Mouse (Mus musculus): ENCODE measurements around the gene Klrb1b. TPM values are rescaled to one million over a fixed set of nuclear protein-coding genes. Genes with fewer than 3 reads are reported as not detected.
"Not testable (repeated sequence)": the region's sequence is repeated elsewhere in the genome, so short reads cannot be mapped to it uniquely, and the experiment has no call there.

The Klrb1b gene
- total RNA-seq, 1 experiment from 2014 or later = 1.5 TPM

DNA sequence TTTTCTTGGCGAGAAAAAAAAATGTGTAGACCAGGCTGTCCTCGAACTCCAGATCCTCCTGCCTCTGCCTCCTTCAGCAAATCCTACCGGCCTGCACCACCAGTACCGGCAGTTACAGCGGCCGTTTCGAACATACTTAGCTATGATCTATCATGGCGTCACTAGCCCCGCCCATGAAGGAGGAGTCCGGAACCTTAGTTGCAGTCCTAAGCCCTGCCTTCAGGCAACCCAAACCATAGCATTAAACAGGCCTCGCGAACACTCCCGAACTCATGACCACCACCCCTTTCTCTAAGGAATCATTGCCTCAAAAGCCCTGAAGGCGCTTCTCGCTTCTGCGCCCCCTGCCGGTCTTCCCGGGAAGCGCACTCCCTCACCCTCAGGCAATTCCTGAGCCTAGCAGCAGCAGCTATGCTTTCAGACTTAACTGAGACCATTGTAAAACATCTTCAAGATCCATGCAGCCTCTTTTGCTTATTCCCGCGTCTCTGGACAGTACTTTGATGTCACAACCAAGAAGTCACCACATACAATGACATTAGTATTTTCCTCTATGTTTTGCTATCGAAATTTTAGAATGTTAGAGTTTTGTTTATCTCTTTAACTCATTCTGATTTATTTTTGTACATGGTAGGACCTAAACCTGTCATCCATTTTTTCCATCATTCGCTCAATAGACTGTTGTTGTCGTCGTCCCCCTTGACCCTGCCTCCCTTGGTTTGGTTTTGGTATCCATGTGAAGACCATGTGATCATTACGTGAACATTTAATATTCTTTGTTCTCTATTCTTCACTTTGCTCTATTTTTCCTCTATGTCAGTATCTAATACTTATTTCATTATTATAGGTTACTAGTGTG lies 22.9 kb downstream of the Klrb1b start:
- ATAC-seq (ENCODE audit: extremely low read depth, insufficient number of reproducible peaks, low FRiP score, poor library complexity, severe bottlenecking) = peak; percentile 85

DNA sequence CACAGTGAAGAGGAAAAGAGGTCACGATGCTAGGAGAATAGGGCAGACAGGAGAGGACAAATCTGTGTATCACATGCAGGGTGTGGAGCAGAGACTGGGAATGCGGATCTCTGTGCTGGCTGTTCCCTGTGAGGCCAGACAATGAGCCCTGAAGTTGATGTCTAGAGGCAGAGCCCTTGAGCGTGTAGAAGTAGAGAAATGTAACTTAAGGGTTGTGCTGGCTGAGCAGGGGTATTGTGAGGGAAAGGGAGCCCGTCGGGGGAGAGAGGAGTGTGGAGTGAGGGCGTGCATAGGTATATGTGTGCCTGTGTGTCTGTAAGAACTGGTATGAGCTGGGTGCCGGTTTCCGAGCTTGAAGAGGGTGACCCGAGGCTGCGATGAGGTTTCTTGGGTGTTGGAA lies 23.6 kb downstream of the Klrb1b start:
- ATAC-seq (ENCODE audit: extremely low read depth, insufficient number of reproducible peaks, low FRiP score, poor library complexity, severe bottlenecking) = no peak

DNA sequence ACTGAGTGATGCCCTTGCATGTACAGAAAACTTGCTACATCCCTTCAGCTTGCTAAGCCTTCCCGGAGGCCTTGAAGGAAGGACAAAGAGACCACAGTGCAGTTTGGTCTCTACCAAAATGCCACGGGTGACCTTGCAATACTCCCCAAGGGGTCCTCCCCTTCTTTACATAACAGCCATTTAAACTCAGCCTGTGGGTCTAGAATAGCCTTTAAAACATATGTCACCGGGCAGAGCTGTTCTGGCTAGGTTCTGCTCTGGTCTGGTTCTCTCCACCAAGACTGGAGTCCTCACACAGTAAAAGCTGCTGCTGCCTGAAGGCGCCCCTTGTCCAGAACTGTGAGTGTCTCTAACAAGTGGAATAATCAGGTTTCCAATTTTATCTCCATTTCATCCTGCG lies 25.4 kb downstream of the Klrb1b start:
- not testable (repeated sequence) for ATAC-seq (ENCODE audit: extremely low read depth, insufficient number of reproducible peaks, low FRiP score, poor library complexity, severe bottlenecking)

GRCm38 (mm10) chr6:128799896-128800270 lies 26.2 kb downstream of the Klrb1b start:
- ATAC-seq (ENCODE audit: extremely low read depth, insufficient number of reproducible peaks, low FRiP score, poor library complexity, severe bottlenecking) = no peak

DNA sequence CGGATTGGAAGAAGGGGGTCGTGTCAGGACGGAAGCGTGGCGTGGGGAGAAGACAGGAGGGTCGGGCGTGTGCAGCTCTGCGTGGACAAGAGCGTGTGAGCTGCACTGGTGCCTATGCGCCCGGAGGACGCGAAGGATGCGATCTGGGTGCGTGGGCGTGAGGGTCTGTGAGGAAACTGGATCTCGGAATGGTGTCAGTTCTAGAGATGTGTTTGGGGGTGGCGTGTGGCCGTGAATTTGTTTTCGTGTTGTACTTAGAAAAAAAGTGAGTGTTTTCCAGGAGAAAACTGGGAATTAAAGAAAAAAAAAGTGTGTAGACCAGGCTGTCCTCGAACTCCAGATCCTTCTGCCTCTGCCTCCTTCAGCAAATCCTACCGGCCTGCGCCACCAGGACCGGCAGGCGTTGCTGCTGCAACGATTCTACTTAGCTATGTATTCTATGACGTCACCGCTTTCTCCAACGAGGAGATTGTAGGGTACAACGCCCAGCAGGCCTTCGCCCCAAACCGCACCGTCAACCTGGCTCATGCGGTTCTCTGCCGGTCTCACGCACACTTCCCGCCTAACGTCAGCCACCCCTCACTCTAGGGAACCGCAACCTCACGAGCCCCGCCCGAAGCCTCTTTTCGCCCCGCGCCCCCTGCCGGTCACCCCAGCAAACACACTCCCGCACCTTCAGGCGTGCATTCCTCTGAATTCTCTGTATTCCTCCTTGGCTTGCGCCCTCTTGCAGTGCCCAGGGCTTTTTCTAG lies 26.8 kb downstream of the Klrb1b start:
- peak; percentile 56 for ATAC-seq (ENCODE audit: extremely low read depth, insufficient number of reproducible peaks, low FRiP score, poor library complexity, severe bottlenecking)

- peak; percentile 2; the same call in 1 of the 2 replicates for ATAC-seq (ENCODE audit: extremely low read depth, insufficient number of reproducible peaks, low FRiP score, poor library complexity, severe bottlenecking)
Observed at GRCm38 (mm10) chr6:128798772-128799143, 27.4 kb downstream of the Klrb1b start.

GRCm38 (mm10) chr6:128797936-128798771 lies 28.0 kb downstream of the Klrb1b start:
- ATAC-seq (ENCODE audit: extremely low read depth, insufficient number of reproducible peaks, low FRiP score, poor library complexity, severe bottlenecking) = no peak

GRCm38 (mm10) chr6:128797185-128797905 lies 28.8 kb downstream of the Klrb1b start:
- ATAC-seq (ENCODE audit: extremely low read depth, insufficient number of reproducible peaks, low FRiP score, poor library complexity, severe bottlenecking) = no peak

- ATAC-seq (ENCODE audit: extremely low read depth, insufficient number of reproducible peaks, low FRiP score, poor library complexity, severe bottlenecking) = no peak
Observed at GRCm38 (mm10) chr6:128796321-128796955, 29.7 kb downstream of the Klrb1b start.

GRCm38 (mm10) chr6:128793734-128794133 lies 32.4 kb downstream of the Klrb1b start:
- ATAC-seq (ENCODE audit: extremely low read depth, insufficient number of reproducible peaks, low FRiP score, poor library complexity, severe bottlenecking) = no peak

GRCm38 (mm10) chr6:128790491-128790994 lies 35.6 kb downstream of the Klrb1b start:
- not testable (repeated sequence) for ATAC-seq (ENCODE audit: extremely low read depth, insufficient number of reproducible peaks, low FRiP score, poor library complexity, severe bottlenecking)

GRCm38 (mm10) chr6:128789115-128789514 lies 37.0 kb downstream of the Klrb1b start, which contains the start of gene Klrb1c:
TSS of gene Klrb1c (minus strand) at chr6:128789215.
- ATAC-seq (ENCODE audit: extremely low read depth, insufficient number of reproducible peaks, low FRiP score, poor library complexity, severe bottlenecking) = no peak

DNA sequence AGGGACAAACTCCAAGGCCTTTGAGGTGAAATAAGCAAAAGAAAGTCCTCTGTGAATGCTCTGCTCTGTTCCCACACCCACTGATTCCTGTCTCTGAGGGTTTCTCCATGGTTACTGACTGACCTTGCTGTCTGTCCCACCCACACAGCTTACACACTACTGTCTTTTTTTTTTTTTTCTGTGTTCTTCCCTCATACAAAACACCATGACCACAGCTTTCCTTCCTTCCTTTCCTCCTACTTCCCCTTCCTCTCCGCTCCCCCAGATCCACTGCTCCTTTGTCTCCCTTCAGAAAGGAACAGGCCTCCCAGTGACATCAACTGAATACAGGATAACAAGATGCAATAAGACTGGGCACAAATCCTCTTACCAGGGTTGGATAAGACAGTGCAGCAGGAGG lies 37.6 kb downstream of the Klrb1b start:
- no peak for ATAC-seq (ENCODE audit: extremely low read depth, insufficient number of reproducible peaks, low FRiP score, poor library complexity, severe bottlenecking)

DNA sequence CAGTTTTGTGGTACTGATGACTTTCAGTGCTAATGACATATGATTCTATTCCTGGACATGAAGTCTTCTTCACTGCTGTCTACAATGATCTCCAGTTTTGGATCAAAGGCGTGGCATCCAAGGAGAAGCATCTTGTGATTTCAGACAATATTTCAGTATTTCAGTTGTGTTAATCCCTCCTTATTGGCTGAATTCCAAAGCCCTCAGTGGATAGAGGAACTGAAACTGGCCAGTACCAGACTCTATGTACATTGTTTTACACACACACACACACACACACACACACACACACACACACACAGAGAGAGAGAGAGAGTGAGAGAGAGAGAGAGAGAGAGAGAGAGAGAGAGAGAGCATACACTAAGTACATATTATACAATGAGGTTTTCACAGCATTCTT lies 39.7 kb downstream of the Klrb1b start:
- ATAC-seq (ENCODE audit: extremely low read depth, insufficient number of reproducible peaks, low FRiP score, poor library complexity, severe bottlenecking) = peak; percentile 67; the same call in 1 of the 2 replicates

- ATAC-seq (ENCODE audit: extremely low read depth, insufficient number of reproducible peaks, low FRiP score, poor library complexity, severe bottlenecking) = no peak
Observed at GRCm38 (mm10) chr6:128769481-128770253, 56.5 kb downstream of the Klrb1b start.

DNA sequence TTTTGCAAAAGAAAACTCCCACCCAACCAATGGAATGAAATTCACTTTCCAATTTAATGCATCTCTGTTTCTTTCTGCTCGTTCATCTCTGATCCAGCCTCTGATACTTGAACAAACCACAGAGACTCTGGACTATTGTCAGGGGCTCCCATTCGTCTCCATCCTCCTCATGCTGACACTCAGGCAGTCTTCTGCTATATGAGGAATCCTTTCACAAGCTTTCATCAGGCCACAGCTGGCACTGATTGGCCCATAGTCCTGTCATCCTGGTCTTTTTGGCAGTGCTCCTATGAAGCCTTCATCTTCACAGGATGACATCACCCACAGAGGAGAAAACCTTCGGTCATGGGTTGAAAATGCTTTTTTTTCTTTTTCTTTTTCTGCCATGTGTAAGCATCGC lies 58.1 kb downstream of the Klrb1b start:
- no peak for ATAC-seq (ENCODE audit: extremely low read depth, insufficient number of reproducible peaks, low FRiP score, poor library complexity, severe bottlenecking)

DNA sequence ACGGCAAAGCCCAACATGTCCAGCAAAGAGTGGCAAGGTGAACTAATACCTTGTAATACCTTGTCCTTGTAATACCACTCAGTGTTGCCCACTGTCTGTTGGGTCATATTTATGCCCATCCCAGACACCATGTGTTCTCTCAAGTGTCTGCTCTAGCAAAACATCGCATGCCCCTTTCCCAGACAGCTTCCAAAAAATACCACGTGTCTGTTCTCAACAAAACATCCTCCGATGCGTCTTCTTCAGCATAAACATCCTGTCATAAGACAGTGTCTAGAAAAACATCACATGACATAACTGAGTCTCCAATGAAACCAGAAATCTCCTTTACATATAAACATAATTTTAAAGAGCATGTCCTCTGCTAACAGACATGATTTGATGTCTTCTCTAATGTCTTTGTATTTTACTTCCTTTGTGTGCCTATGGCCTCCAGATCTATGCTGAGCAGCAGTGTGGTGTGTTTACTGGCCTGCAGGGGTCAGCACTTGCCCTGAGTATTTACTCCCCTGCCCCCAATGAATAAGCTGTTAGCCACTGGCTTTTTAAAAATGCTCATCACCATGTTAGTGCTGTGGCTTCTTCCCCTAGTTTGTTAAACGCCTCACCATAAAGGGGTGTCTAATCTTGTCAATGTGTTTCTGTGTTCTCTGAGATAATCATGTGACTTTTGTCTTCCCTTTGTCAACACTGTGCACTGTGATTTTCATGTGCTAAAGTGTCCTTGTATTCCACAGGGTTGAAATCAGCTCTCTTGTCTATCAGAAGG lies 59.5 kb downstream of the Klrb1b start:
- ATAC-seq (ENCODE audit: extremely low read depth, insufficient number of reproducible peaks, low FRiP score, poor library complexity, severe bottlenecking) = peak; percentile 83

All from neutrophil, adult 5-6 weeks (primary cell).